Mouse (Mus musculus) cortical plate, adult 2 months (tissue): ENCODE results near the gene Gm45234.

Experiments
- CTCF ChIP-seq: fragments of 200-500 bp; IDR thresholded peaks from 2 replicates; pipeline ENCODE4 v1.5.1; 2011; ENCODE audit warnings: mild to moderate bottlenecking, control low read depth, low read length; ENCODE audit not compliant: insufficient read depth; ENCODE audit errors: extremely low read depth
- POLR2A ChIP-seq: fragments of 200-500 bp; IDR thresholded peaks from 2 replicates; pipeline ENCODE4 v1.6.1; 2011; ENCODE audit warnings: mild to moderate bottlenecking, low read length, control low read depth; ENCODE audit not compliant: insufficient read depth; ENCODE audit errors: extremely low read depth

DNA sequence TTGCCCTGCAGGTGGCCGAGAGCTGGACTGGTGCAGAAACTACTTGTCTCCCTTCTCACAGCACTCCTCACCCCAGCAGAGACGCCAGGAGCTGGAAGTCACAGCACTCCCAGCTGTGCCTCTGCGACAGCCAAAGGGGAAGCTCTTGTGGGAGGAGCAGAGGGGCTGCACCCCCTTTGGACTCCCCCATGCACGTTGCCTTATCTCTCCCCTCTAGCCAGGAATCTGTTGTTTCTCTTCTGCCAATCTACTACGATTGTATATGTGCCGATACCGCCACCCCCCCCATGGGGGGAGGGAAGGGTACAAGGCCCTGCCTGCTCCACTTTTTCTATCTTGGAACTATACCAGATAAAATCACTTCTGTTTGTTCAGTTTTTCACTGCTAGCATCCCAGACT lies 52.0 kb downstream of the Gm45234 start:
- TF ChIP-seq POLR2A (no peak), CTCF (no peak)
